ENCODE assay signal across 8 mouse cellular contexts in genomic region chr12:55384023-55384749, GRCm38 (mm10). TPM values are rescaled to one million over a fixed set of nuclear protein-coding genes. Genes with fewer than 3 reads are reported as not detected.
DNase-seq lines count a peak whose midpoint lies in the region; ATAC-seq and TF ChIP-seq lines count a peak whose summit lies in the region.

TSS of gene Psma6 (plus strand) at chr12:55384222.

- no peak within 1 kb of the TSS for H3K27ac ChIP-seq in testis, adult 2 months (ENCODE audit: control insufficient read depth, insufficient read depth, low read depth, low read length)
- peak within 1 kb of the TSS; percentile 55 for H3K27ac ChIP-seq in embryonic fibroblast, embryonic 13.5 days (ENCODE audit: insufficient read depth, low read length)
- peak within 1 kb of the TSS; percentile 72; the same call in 1 of the 2 replicates for H3K27ac ChIP-seq in limb, embryonic 12.5 days
- H3K27ac ChIP-seq in neural tube, embryonic 15.5 days (replicated peaks): no peak within 1 kb of the TSS

- H3K9ac ChIP-seq in limb, embryonic 12.5 days (replicated peaks): no peak within 1 kb of the TSS
- H3K9ac ChIP-seq in neural tube, embryonic 15.5 days (replicated peaks): no peak within 1 kb of the TSS

- H3K4me1 ChIP-seq in testis, adult 2 months (ENCODE audit: control insufficient read depth, insufficient read depth, low read length): peaks cover 26% of the 10 kb centered on the region
- H3K4me1 ChIP-seq in embryonic fibroblast, embryonic 13.5 days (ENCODE audit: control insufficient read depth, insufficient read depth, low read length): peaks cover 5% of the 10 kb centered on the region; the same call in 1 of the 2 replicates
- peaks cover 17% of the 10 kb centered on the region for H3K4me1 ChIP-seq in limb, embryonic 12.5 days (replicated peaks)
- H3K4me1 ChIP-seq in neural tube, embryonic 15.5 days: no peaks in the 10 kb centered on the region

- no peak within 1 kb of the TSS for H3K4me2 ChIP-seq in limb, embryonic 12.5 days
- no peak within 1 kb of the TSS for H3K4me2 ChIP-seq in neural tube, embryonic 15.5 days

- no peaks in the 10 kb centered on the region for H3K36me3 ChIP-seq in testis, adult 2 months (ENCODE audit: control insufficient read depth, insufficient read depth, low read length)
- peaks cover 17% of the 10 kb centered on the region for H3K36me3 ChIP-seq in limb, embryonic 12.5 days
- no peaks in the 10 kb centered on the region for H3K36me3 ChIP-seq in neural tube, embryonic 15.5 days

- peak within 1 kb of the TSS; percentile 84 for H3K4me3 ChIP-seq in testis, adult 2 months (ENCODE audit: control insufficient read depth, low read depth, low read length)
- no peak within 1 kb of the TSS for H3K4me3 ChIP-seq in embryonic fibroblast, embryonic 13.5 days (ENCODE audit: insufficient read depth, low read length)
- no peak within 1 kb of the TSS for H3K4me3 ChIP-seq in limb, embryonic 12.5 days (replicated peaks)
- no peak within 1 kb of the TSS for H3K4me3 ChIP-seq in neural tube, embryonic 15.5 days (replicated peaks)

- no peak for TF ChIP-seq CTCF in testis, adult 2 months (IDR thresholded peaks at IDR 0.05; ENCODE audit: control insufficient read depth, insufficient read depth, insufficient replicate concordance, low read depth, low read length)
- no peak for TF ChIP-seq CTCF in embryonic fibroblast, embryonic 13.5 days (IDR thresholded peaks at IDR 0.05; ENCODE audit: borderline replicate concordance, insufficient read depth, low read length)

- ATAC-seq in limb, embryonic 12.5 days (ENCODE audit: insufficient number of reproducible peaks, insufficient read depth, low FRiP score, low TSS enrichment, low read depth): peak; percentile 63; the same call in 1 of the 2 replicates
- no peak for ATAC-seq in neural tube, embryonic 15.5 days (ENCODE audit: low FRiP score)

- no peak for DNase-seq in testis, postnatal 10 days (ENCODE audit: low spot score)
- DNase-seq in heart, postnatal 14 days: no peak
- no peak for DNase-seq in urinary bladder, postnatal 14 days (ENCODE audit: low spot score)
- DNase-seq in cerebellum, adult 9-10 months: no peak

- intact Hi-C loops in heart, postnatal 14 days (cut with DNase I): no loop called here

- peak; percentile 58; the same call in 1 of the 2 replicates for TF ChIP-seq POLR2A in testis, adult 2 months (IDR thresholded peaks at IDR 0.05; ENCODE audit: control insufficient read depth, low read depth, low read length)
- TF ChIP-seq POLR2A in embryonic fibroblast, embryonic 13.5 days (IDR thresholded peaks at IDR 0.05; ENCODE audit: low read depth, low read length): no peak

- 56% methylated on average over 10 of the region's 10 CpGs for WGBS in limb, embryonic 12.5 days
- WGBS in neural tube, embryonic 15.5 days: 86% methylated on average over 10 of the region's 10 CpGs

- H3K9me3 ChIP-seq in limb, embryonic 12.5 days: no peaks in the 10 kb centered on the region
- no peaks in the 10 kb centered on the region for H3K9me3 ChIP-seq in neural tube, embryonic 15.5 days (replicated peaks)

- no peaks in the 10 kb centered on the region for H3K27me3 ChIP-seq in testis, adult 2 months (ENCODE audit: control insufficient read depth, insufficient read depth, low read length)
- H3K27me3 ChIP-seq in limb, embryonic 12.5 days: no peaks in the 10 kb centered on the region
- no peaks in the 10 kb centered on the region for H3K27me3 ChIP-seq in neural tube, embryonic 15.5 days (replicated peaks)

RNA-seq across cellular contexts. Expression of gene Psma6, which starts in this region (rescaled TPM):
- polyA plus RNA-seq in testis, adult 2 months (2012; rRNA removed): 448 and 538 TPM in 2 replicates
- polyA plus RNA-seq in embryonic fibroblast, embryonic 13.5 days (2011; ENCODE audit: insufficient read length, low read depth, missing spikeins): 184 and 197 TPM in 2 replicates
- 100 to 1,000 TPM; 160 to 168 TPM for total RNA-seq in heart, postnatal 14 days (2021)
- polyA plus RNA-seq in limb, embryonic 12.5 days (2016; fragmentation: Nextera tagmentation; extraction: Ambion mirVana): 449 and 458 TPM in 2 replicates
- polyA plus RNA-seq in neural tube, embryonic 15.5 days (2015; fragmentation: Nextera tagmentation; extraction: Ambion mirVana): 399 and 422 TPM in 2 replicates

Comparison
In these comparisons a context has a peak if more than half of its experiments do, and no peak if none do; other contexts are left out.
1. H3K27ac ChIP-seq: peak in embryonic fibroblast, embryonic 13.5 days (single experiment) and limb, embryonic 12.5 days (single experiment); none in testis, adult 2 months (single experiment) and neural tube, embryonic 15.5 days (single experiment).